ENCODE assay signal across 11 mouse cellular contexts in the genomic region with DNA sequence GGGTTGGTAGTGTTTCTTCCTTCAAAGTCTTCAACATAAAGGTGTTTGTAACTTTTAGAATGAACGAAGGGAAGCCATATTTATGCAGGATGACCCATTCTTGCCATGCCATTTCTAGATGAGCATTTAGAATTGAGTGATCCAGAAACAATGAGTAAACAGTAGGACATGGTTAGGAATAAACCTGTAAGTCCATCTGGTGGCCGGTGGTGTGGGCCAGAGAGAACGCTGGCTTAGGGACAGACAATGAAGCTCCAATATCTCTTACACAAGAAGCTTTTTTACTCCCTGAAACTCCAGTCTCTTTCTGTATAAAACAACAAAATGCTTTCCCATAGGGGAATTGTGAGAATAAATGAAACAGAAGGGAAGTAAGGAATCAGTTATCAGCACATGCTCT.
"Had no signal": no experiment of that assay in that cellular context is flagged by ENCODE, and none has a peak within 500 bp of the region (broad histone marks: within the 10 kb centered on the region; RNA-seq: fewer than 3 reads in every experiment).

No protein-coding gene starts in this region.

- DNase-seq: kidney, postnatal 14 days; kidney, postnatal 4 days; liver, embryonic 13.5 days; lung, adult 2 months; lung, postnatal 14 days; lung, postnatal 4 days; right cerebral cortex, adult 18-20 months; right cerebral cortex, postnatal 25 days; spleen, adult 18-20 months; thymus, postnatal 25 days had no signal

- ATAC-seq: midbrain, embryonic 15.5 days had no signal
